Mouse (Mus musculus) frontal cortex, adult 2 months (tissue): ENCODE measurements around the gene Olfr523. TPM values are rescaled to one million over a fixed set of nuclear protein-coding genes. Genes with fewer than 3 reads are reported as not detected.

ENCODE experiments used
- DNase-seq, 2 experiments: peaks; one replicate each; pipeline ENCODE4 v3.0.0; 2022; ENCODE audit warnings: low spot score in 1 of 2; ENCODE audit errors: extremely low spot score in 1 of 2
- polyA plus RNA-seq: library from polyadenylated mRNA; depleted of rRNA; stranded (reverse); fragments of >200 nt; gene quantifications from 2 replicates; pipeline ENCODE4 v1.2.3, GENCODE M21; 2012; rRNA removed

The Olfr523 gene
- polyA plus RNA-seq, 1 experiment, result 0.08 TPM

DNA sequence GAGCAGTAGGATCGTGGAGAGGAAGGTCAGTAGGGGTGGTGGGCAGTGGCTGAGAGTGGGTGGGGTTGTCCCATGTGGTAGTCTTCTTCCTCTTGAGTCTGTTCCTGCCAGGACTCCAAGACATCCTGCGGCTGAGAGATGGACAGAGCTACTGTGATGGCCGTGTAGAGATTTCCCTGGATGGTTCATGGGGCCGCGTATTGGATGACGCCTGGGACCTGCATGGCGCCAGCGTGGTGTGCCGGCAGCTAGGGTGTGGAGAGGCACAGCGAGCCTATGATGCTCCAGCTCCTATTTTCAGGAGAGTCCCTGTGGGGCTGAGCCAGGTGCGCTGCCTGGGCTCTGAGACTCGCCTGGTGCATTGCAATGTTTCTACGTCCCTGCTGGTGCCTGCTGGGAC is 51.2 kb downstream of the Olfr523 start:
- DNase-seq, result no peak

Other genes with a start within 250 kb of the Olfr523 start
- 0.18 TPM in 1 of 2 replicates, not detected in the other for gene Utf1, start 229.4 kb upstream of the Olfr523 start, polyA plus RNA-seq
- 1.0 and 1.2 TPM in 2 replicates for gene 6430531B16Rik, start 194.5 kb upstream of the Olfr523 start, polyA plus RNA-seq
- 6.4 and 7.7 TPM in 2 replicates for gene Adam8, start 180.7 kb upstream of the Olfr523 start, polyA plus RNA-seq
- gene Zfp511, start 136.8 kb upstream of the Olfr523 start, polyA plus RNA-seq, result 67.6 and 71.5 TPM in 2 replicates
- gene Tubgcp2, start 136.5 kb upstream of the Olfr523 start, polyA plus RNA-seq, result 46.1 and 51.7 TPM in 2 replicates
- 0.17 and 0.28 TPM in 2 replicates for gene Msx3, start 124.1 kb upstream of the Olfr523 start, polyA plus RNA-seq
- 468 and 504 TPM in 2 replicates for gene Caly, start 90.7 kb upstream of the Olfr523 start, polyA plus RNA-seq
- 4.0 and 10.0 TPM in 2 replicates for gene Prap1, start 79.8 kb upstream of the Olfr523 start, polyA plus RNA-seq
- 87.3 and 98.1 TPM in 2 replicates for gene Fuom, start 70.8 kb upstream of the Olfr523 start, polyA plus RNA-seq
- 3.7 and 5.0 TPM in 2 replicates for gene Paox, start 57.4 kb upstream of the Olfr523 start, polyA plus RNA-seq
- gene Echs1, start 56.7 kb upstream of the Olfr523 start, polyA plus RNA-seq, result 62.3 and 72.0 TPM in 2 replicates
- 41.5 and 43.0 TPM in 2 replicates for gene Mtg1, start 35.7 kb upstream of the Olfr523 start, polyA plus RNA-seq
- 103 and 125 TPM in 2 replicates for gene Sprn, start 18.3 kb upstream of the Olfr523 start, polyA plus RNA-seq
- not detected in 2 replicates for gene Olfr522, start 8.5 kb upstream of the Olfr523 start, polyA plus RNA-seq
- gene Olfr524, start 32.7 kb downstream of the Olfr523 start, polyA plus RNA-seq, result not detected in 2 replicates
- gene Cd163l1, start 45.0 kb downstream of the Olfr523 start, polyA plus RNA-seq, result 0.17 and 0.24 TPM in 2 replicates
- 0.04 and 0.06 TPM in 2 replicates for gene 5830411N06Rik, start 74.1 kb downstream of the Olfr523 start, polyA plus RNA-seq
- gene Olfr525, start 147.6 kb downstream of the Olfr523 start, polyA plus RNA-seq, result not detected in 2 replicates
- gene Olfr527, start 160.8 kb downstream of the Olfr523 start, polyA plus RNA-seq, result 0.04 TPM in 1 of 2 replicates, not detected in the other
- gene Olfr60, start 188.5 kb downstream of the Olfr523 start, polyA plus RNA-seq, result 0.04 and 0.27 TPM in 2 replicates
- gene Olfr530, start 203.1 kb downstream of the Olfr523 start, polyA plus RNA-seq, result not detected in 2 replicates
- 0.13 TPM in 1 of 2 replicates, not detected in the other for gene Olfr531, start 229.7 kb downstream of the Olfr523 start, polyA plus RNA-seq
- 0.02 and 0.11 TPM in 2 replicates for gene Olfr532, start 248.4 kb downstream of the Olfr523 start, polyA plus RNA-seq